Mouse (Mus musculus) embryonic facial prominence, embryonic 10.5 days (tissue): ENCODE data around the gene Plxna2. TPM values are rescaled to one million over a fixed set of nuclear protein-coding genes. Genes with fewer than 3 reads are reported as not detected.

ENCODE experiments used
- DNase-seq: peaks from one replicate; pipeline ENCODE4 v3.0.0-alpha.2; 2017; ENCODE audit warnings: low spot score
- H3K27ac ChIP-seq: fragments of 300-500 bp; sonication (generic); replicated peaks from 2 replicates; pipeline ENCODE4 v1.5.1; 2016; ENCODE audit warnings: mild to moderate bottlenecking
- H3K27me3 ChIP-seq: fragments of 300-500 bp; sonication (generic); replicated peaks from 2 replicates; pipeline ENCODE4 v1.6.1; 2016; ENCODE audit warnings: low read depth, mild to moderate bottlenecking; ENCODE audit not compliant: poor library complexity, severe bottlenecking
- H3K36me3 ChIP-seq: fragments of 300-500 bp; sonication (generic); replicated peaks from 2 replicates; pipeline ENCODE4 v1.6.1; 2016; ENCODE audit warnings: mild to moderate bottlenecking, moderate library complexity
- H3K4me1 ChIP-seq: fragments of 300-500 bp; sonication (generic); 2 replicates; pipeline ENCODE4 v1.6.1; 2016
- H3K4me3 ChIP-seq: fragments of 300-500 bp; sonication (generic); 2 replicates; pipeline ENCODE4 v1.5.1; 2016; ENCODE audit warnings: mild to moderate bottlenecking, moderate library complexity
- H3K9me3 ChIP-seq: fragments of 300-500 bp; sonication (generic); 2 replicates; pipeline ENCODE4 v1.6.1; 2016; ENCODE audit warnings: mild to moderate bottlenecking
- WGBS: fragments of 180-500 bp; shearing (Covaris S2); methylation state at CpG from one replicate; pipeline ENCODE4 v1.1.7; 2016; 5-methylcytosine and 5-hydroxymethylcytosine counted together
- polyA plus RNA-seq: library from polyadenylated mRNA; unstranded; fragments of >200 nt; fragmentation: Nextera tagmentation; extraction: Ambion mirVana; gene quantifications from 2 replicates; pipeline ENCODE4 v1.2.1, GENCODE M21; 2016

The Plxna2 gene
- polyA plus RNA-seq: 12.9 and 15.3 TPM in 2 replicates

GRCm38 (mm10) chr1:194617918-194618317 lies at the start of gene Plxna2:
Plxna2 (plus strand) TSS chr1:194618218.
- H3K4me3 ChIP-seq: peak within 1 kb of the TSS; percentile 92
- no peak for DNase-seq
- 0 out of 2 replicates have a peak within 1 kb of the TSS, but pooled peaks have one; percentile 10 for H3K27ac ChIP-seq
- peaks cover 10% of the 10 kb centered on the region for H3K27me3 ChIP-seq
- no peaks in the 10 kb centered on the region for H3K36me3 ChIP-seq
- peaks cover 43% of the 10 kb centered on the region for H3K4me1 ChIP-seq
- no peaks in the 10 kb centered on the region for H3K9me3 ChIP-seq
- WGBS: 97% methylated on average over 2 of the region's 2 CpGs

- no peaks in the 10 kb centered on the region for H3K9me3 ChIP-seq
- H3K27me3 ChIP-seq: no peaks in the 10 kb centered on the region
- H3K4me3 ChIP-seq: no peak overlapping the region
- DNase-seq: no peak
- H3K4me1 ChIP-seq: no peaks in the 10 kb centered on the region
- no peak overlapping the region for H3K27ac ChIP-seq
- WGBS: 75% methylated on average over 3 of the region's 3 CpGs
- no peaks in the 10 kb centered on the region for H3K36me3 ChIP-seq
These were observed 44.1 kb upstream of the Plxna2 start for GRCm38 (mm10) chr1:194573870-194574269.

GRCm38 (mm10) chr1:194578270-194578669 lies 39.7 kb upstream of the Plxna2 start:
- Histone ChIP-seq H3K4me3 (no peak overlapping the region), H3K4me1 (no peaks in the 10 kb centered on the region), H3K27me3 (no peaks in the 10 kb centered on the region), H3K27ac (no peak overlapping the region), H3K9me3 (no peaks in the 10 kb centered on the region), H3K36me3 (no peaks in the 10 kb centered on the region)
- 89% methylated on average over 3 of the region's 3 CpGs for WGBS
- no peak for DNase-seq

GRCm38 (mm10) chr1:194580539-194580938 lies 37.5 kb upstream of the Plxna2 start:
- Histone ChIP-seq H3K27ac (no peak overlapping the region), H3K4me1 (no peaks in the 10 kb centered on the region), H3K36me3 (no peaks in the 10 kb centered on the region), H3K9me3 (no peaks in the 10 kb centered on the region), H3K4me3 (no peak overlapping the region), H3K27me3 (no peaks in the 10 kb centered on the region)
- DNase-seq: no peak

GRCm38 (mm10) chr1:194586670-194587069 lies 31.3 kb upstream of the Plxna2 start:
- H3K27ac ChIP-seq: no peak overlapping the region
- 85% methylated on average over 1 of the region's 1 CpGs for WGBS
- no peaks in the 10 kb centered on the region for H3K9me3 ChIP-seq
- H3K27me3 ChIP-seq: no peaks in the 10 kb centered on the region
- H3K4me3 ChIP-seq: no peak overlapping the region
- H3K4me1 ChIP-seq: peaks cover 9% of the 10 kb centered on the region
- DNase-seq: no peak
- no peaks in the 10 kb centered on the region for H3K36me3 ChIP-seq

- no peaks in the 10 kb centered on the region for H3K27me3 ChIP-seq
- H3K4me3 ChIP-seq: no peak overlapping the region
- H3K4me1 ChIP-seq: peaks cover 9% of the 10 kb centered on the region
- H3K9me3 ChIP-seq: no peaks in the 10 kb centered on the region
- H3K27ac ChIP-seq: no peak overlapping the region
- no peak for DNase-seq
- H3K36me3 ChIP-seq: no peaks in the 10 kb centered on the region
These were observed 30.5 kb upstream of the Plxna2 start for GRCm38 (mm10) chr1:194587532-194587931.

GRCm38 (mm10) chr1:194587956-194588668 lies 29.9 kb upstream of the Plxna2 start:
- H3K4me3 ChIP-seq: no peak overlapping the region
- no peak for DNase-seq
- no peak overlapping the region for H3K27ac ChIP-seq
- WGBS: 40% methylated on average over 1 of the region's 1 CpGs
- no peaks in the 10 kb centered on the region for H3K9me3 ChIP-seq
- H3K4me1 ChIP-seq: peaks cover 10% of the 10 kb centered on the region
- H3K36me3 ChIP-seq: no peaks in the 10 kb centered on the region
- no peaks in the 10 kb centered on the region for H3K27me3 ChIP-seq

GRCm38 (mm10) chr1:194588711-194589451 lies 29.1 kb upstream of the Plxna2 start:
- Histone ChIP-seq H3K4me1 (peaks cover 15% of the 10 kb centered on the region), H3K36me3 (no peaks in the 10 kb centered on the region), H3K4me3 (no peak overlapping the region), H3K27ac (no peak overlapping the region), H3K9me3 (no peaks in the 10 kb centered on the region), H3K27me3 (no peaks in the 10 kb centered on the region)
- 80% methylated on average over 1 of the region's 1 CpGs for WGBS
- DNase-seq: no peak

GRCm38 (mm10) chr1:194593155-194593554 lies 24.9 kb upstream of the Plxna2 start:
- Histone ChIP-seq H3K4me1 (peaks cover 12% of the 10 kb centered on the region), H3K4me3 (no peak overlapping the region), H3K36me3 (no peaks in the 10 kb centered on the region), H3K27ac (no peak overlapping the region), H3K9me3 (no peaks in the 10 kb centered on the region), H3K27me3 (no peaks in the 10 kb centered on the region)
- DNase-seq: no peak
- 65% methylated on average over 5 of the region's 5 CpGs for WGBS

GRCm38 (mm10) chr1:194607406-194608261 lies 10.4 kb upstream of the Plxna2 start:
- WGBS: 68% methylated on average over 5 of the region's 5 CpGs

GRCm38 (mm10) chr1:194610516-194610915 lies 7.5 kb upstream of the Plxna2 start:
- peak overlapping the region; percentile 24; the same call in 1 of the 2 replicates for H3K27ac ChIP-seq

More at GRCm38 (mm10) chr1:194607406-194608261, 10.4 kb upstream of the Plxna2 start:
- DNase-seq: no peak
- Histone ChIP-seq H3K4me1 (peaks cover 21% of the 10 kb centered on the region), H3K4me3 (no peak overlapping the region), H3K27ac (no peak overlapping the region), H3K27me3 (no peaks in the 10 kb centered on the region), H3K9me3 (no peaks in the 10 kb centered on the region), H3K36me3 (no peaks in the 10 kb centered on the region)

GRCm38 (mm10) chr1:194612628-194613027 lies 5.4 kb upstream of the Plxna2 start:
- Histone ChIP-seq H3K9me3 (no peaks in the 10 kb centered on the region), H3K4me1 (peaks cover 24% of the 10 kb centered on the region), H3K27me3 (no peaks in the 10 kb centered on the region), H3K27ac (no peak overlapping the region), H3K4me3 (no peak overlapping the region), H3K36me3 (no peaks in the 10 kb centered on the region)
- DNase-seq: no peak
- 86% methylated on average over 1 of the region's 1 CpGs for WGBS

More at GRCm38 (mm10) chr1:194610516-194610915, 7.5 kb upstream of the Plxna2 start:
- Histone ChIP-seq H3K4me3 (no peak overlapping the region), H3K36me3 (no peaks in the 10 kb centered on the region), H3K27me3 (no peaks in the 10 kb centered on the region), H3K9me3 (no peaks in the 10 kb centered on the region), H3K4me1 (peaks cover 27% of the 10 kb centered on the region)
- 6% methylated on average over 2 of the region's 2 CpGs for WGBS
- DNase-seq: peak; percentile 64
